Mouse (Mus musculus): Measurements from ENCODE around the gene Utp20.

GRCm38 (mm10) chr10:88708671-88709523, 117.7 kb downstream of the Utp20 start:
- no peak for TF ChIP-seq CTCF (IDR thresholded peaks at IDR 0.05)
- TF ChIP-seq EP300 (IDR thresholded peaks at IDR 0.05) = no peak

All from lung, postnatal 0 days (tissue).